Mouse (Mus musculus): ENCODE measurements around the gene 0610040J01Rik. TPM values are rescaled to one million over a fixed set of nuclear protein-coding genes. Genes with fewer than 3 reads are reported as not detected.

0610040J01Rik gene
- total and polyA plus RNA-seq, 2 experiments from 2014 or later: 0.11 to 0.53 TPM

GRCm38 (mm10) chr5:63772971-63773370 lies 39.2 kb upstream of the 0610040J01Rik start:
- Histone ChIP-seq H3K4me2 (ENCODE audit: low read depth, low read length) (no peak overlapping the region), H3K4me1 (ENCODE audit: control insufficient read depth, insufficient read depth) (no peaks in the 10 kb centered on the region), H3K27me3 (ENCODE audit: control insufficient read depth, insufficient read depth, low read length) (no peaks in the 10 kb centered on the region), H3K9me3 (replicated peaks; ENCODE audit: control insufficient read depth, low read length) (no peaks in the 10 kb centered on the region), H3K36me3 (replicated peaks; ENCODE audit: control insufficient read depth, insufficient read depth, low read length) (no peaks in the 10 kb centered on the region), H3K9ac (replicated peaks; ENCODE audit: low read depth, low read length) (no peak overlapping the region), H3K27ac (ENCODE audit: low read depth) (no peak overlapping the region), H3K4me3 (ENCODE audit: low read depth, low read length) (no peak overlapping the region)
- WGBS: 74% methylated on average over 2 of the region's 2 CpGs
- TF ChIP-seq CTCF (IDR thresholded peaks at IDR 0.05; ENCODE audit: low read depth): no peak
- TF ChIP-seq EP300 (IDR thresholded peaks at IDR 0.05; ENCODE audit: low read depth): no peak
- ATAC-seq (ENCODE audit: insufficient read depth, low read depth) (no peak), DNase-seq (ENCODE audit: low spot score) (no peak)

- Histone ChIP-seq H3K9me3 (replicated peaks; ENCODE audit: control insufficient read depth, low read length) (no peaks in the 10 kb centered on the region), H3K27me3 (ENCODE audit: control insufficient read depth, insufficient read depth, low read length) (no peaks in the 10 kb centered on the region), H3K4me1 (ENCODE audit: control insufficient read depth, insufficient read depth) (no peaks in the 10 kb centered on the region), H3K4me3 (ENCODE audit: low read depth, low read length) (no peak overlapping the region), H3K27ac (ENCODE audit: low read depth) (no peak overlapping the region), H3K9ac (replicated peaks; ENCODE audit: low read depth, low read length) (no peak overlapping the region), H3K36me3 (replicated peaks; ENCODE audit: control insufficient read depth, insufficient read depth, low read length) (no peaks in the 10 kb centered on the region), H3K4me2 (ENCODE audit: low read depth, low read length) (no peak overlapping the region)
- 63% methylated on average over 1 of the region's 1 CpGs for WGBS
- no peak for DNase-seq (ENCODE audit: low spot score)
- ATAC-seq (ENCODE audit: insufficient read depth, low read depth): no peak
- TF ChIP-seq EP300 (IDR thresholded peaks at IDR 0.05; ENCODE audit: low read depth): no peak
- TF ChIP-seq CTCF (IDR thresholded peaks at IDR 0.05; ENCODE audit: low read depth): no peak
These were observed 38.6 kb upstream of the 0610040J01Rik start for GRCm38 (mm10) chr5:63773603-63774002.

- H3K27ac ChIP-seq (ENCODE audit: low read depth): no peak overlapping the region
- no peak overlapping the region for H3K4me3 ChIP-seq (ENCODE audit: low read depth, low read length)
- DNase-seq (ENCODE audit: low spot score): no peak
- TF ChIP-seq CTCF (IDR thresholded peaks at IDR 0.05; ENCODE audit: low read depth) (no peak), EP300 (IDR thresholded peaks at IDR 0.05; ENCODE audit: low read depth) (no peak)
- H3K27me3 ChIP-seq (ENCODE audit: control insufficient read depth, insufficient read depth, low read length): no peaks in the 10 kb centered on the region
- 83% methylated on average over 10 of the region's 10 CpGs for WGBS
- no peak overlapping the region for H3K4me2 ChIP-seq (ENCODE audit: low read depth, low read length)
- no peaks in the 10 kb centered on the region for H3K4me1 ChIP-seq (ENCODE audit: control insufficient read depth, insufficient read depth)
- H3K9me3 ChIP-seq (replicated peaks; ENCODE audit: control insufficient read depth, low read length): no peaks in the 10 kb centered on the region
- no peaks in the 10 kb centered on the region for H3K36me3 ChIP-seq (replicated peaks; ENCODE audit: control insufficient read depth, insufficient read depth, low read length)
- ATAC-seq (ENCODE audit: insufficient read depth, low read depth): no peak
- H3K9ac ChIP-seq (replicated peaks; ENCODE audit: low read depth, low read length): no peak overlapping the region
These were observed 23.9 kb upstream of the 0610040J01Rik start for GRCm38 (mm10) chr5:63788156-63788826.

GRCm38 (mm10) chr5:63812509-63812865 lies 324 bp downstream of the 0610040J01Rik start:
- peaks cover 31% of the 10 kb centered on the region for H3K27me3 ChIP-seq (ENCODE audit: control insufficient read depth, insufficient read depth, low read length)
- H3K4me3 ChIP-seq (ENCODE audit: low read depth, low read length): peak overlapping the region; percentile 48
- H3K4me1 ChIP-seq (ENCODE audit: control insufficient read depth, insufficient read depth): 0 out of 2 replicates have a peak, but pooled peaks cover 7% of the 10 kb centered on the region
- ATAC-seq (ENCODE audit: insufficient read depth, low read depth) (no peak), DNase-seq (ENCODE audit: low spot score) (no peak)
- H3K36me3 ChIP-seq (replicated peaks; ENCODE audit: control insufficient read depth, insufficient read depth, low read length): no peaks in the 10 kb centered on the region
- H3K4me2 ChIP-seq (ENCODE audit: low read depth, low read length): peak overlapping the region; percentile 71
- no peak overlapping the region for H3K9ac ChIP-seq (replicated peaks; ENCODE audit: low read depth, low read length)
- H3K27ac ChIP-seq (ENCODE audit: low read depth): no peak overlapping the region
- 2% methylated on average over 26 of the region's 26 CpGs for WGBS
- no peaks in the 10 kb centered on the region for H3K9me3 ChIP-seq (replicated peaks; ENCODE audit: control insufficient read depth, low read length)
- TF ChIP-seq CTCF (IDR thresholded peaks at IDR 0.05; ENCODE audit: low read depth) (no peak), EP300 (IDR thresholded peaks at IDR 0.05; ENCODE audit: low read depth) (no peak)

GRCm38 (mm10) chr5:63816643-63817042 lies 4.5 kb downstream of the 0610040J01Rik start:
- Histone ChIP-seq H3K36me3 (replicated peaks; ENCODE audit: control insufficient read depth, insufficient read depth, low read length) (no peaks in the 10 kb centered on the region), H3K27me3 (ENCODE audit: control insufficient read depth, insufficient read depth, low read length) (peaks cover 28% of the 10 kb centered on the region), H3K4me1 (ENCODE audit: control insufficient read depth, insufficient read depth) (0 out of 2 replicates have a peak, but pooled peaks cover 7% of the 10 kb centered on the region), H3K4me3 (ENCODE audit: low read depth, low read length) (no peak overlapping the region), H3K9me3 (replicated peaks; ENCODE audit: control insufficient read depth, low read length) (no peaks in the 10 kb centered on the region), H3K4me2 (ENCODE audit: low read depth, low read length) (no peak overlapping the region), H3K27ac (ENCODE audit: low read depth) (no peak overlapping the region), H3K9ac (replicated peaks; ENCODE audit: low read depth, low read length) (no peak overlapping the region)
- ATAC-seq (ENCODE audit: insufficient read depth, low read depth): no peak
- TF ChIP-seq EP300 (IDR thresholded peaks at IDR 0.05; ENCODE audit: low read depth): no peak
- no peak for TF ChIP-seq CTCF (IDR thresholded peaks at IDR 0.05; ENCODE audit: low read depth)
- DNase-seq (ENCODE audit: low spot score): no peak
- 90% methylated on average over 7 of the region's 7 CpGs for WGBS

GRCm38 (mm10) chr5:63817270-63817669 lies 5.1 kb downstream of the 0610040J01Rik start:
- 44% methylated on average over 5 of the region's 5 CpGs for WGBS
- TF ChIP-seq CTCF (IDR thresholded peaks at IDR 0.05; ENCODE audit: low read depth) (no peak), EP300 (IDR thresholded peaks at IDR 0.05; ENCODE audit: low read depth) (no peak)

More at GRCm38 (mm10) chr5:63817270-63817669, 5.1 kb downstream of the 0610040J01Rik start:
- peaks cover 22% of the 10 kb centered on the region for H3K27me3 ChIP-seq (ENCODE audit: control insufficient read depth, insufficient read depth, low read length)
- no peak overlapping the region for H3K4me3 ChIP-seq (ENCODE audit: low read depth, low read length)
- H3K9me3 ChIP-seq (replicated peaks; ENCODE audit: control insufficient read depth, low read length): no peaks in the 10 kb centered on the region
- ATAC-seq (ENCODE audit: insufficient read depth, low read depth) (0 out of 2 replicates have a peak, but pooled peaks have one; percentile 30), DNase-seq (ENCODE audit: low spot score) (peak; percentile 22)
- H3K4me2 ChIP-seq (ENCODE audit: low read depth, low read length): no peak overlapping the region
- no peak overlapping the region for H3K27ac ChIP-seq (ENCODE audit: low read depth)
- H3K9ac ChIP-seq (replicated peaks; ENCODE audit: low read depth, low read length): no peak overlapping the region
- no peaks in the 10 kb centered on the region for H3K36me3 ChIP-seq (replicated peaks; ENCODE audit: control insufficient read depth, insufficient read depth, low read length)
- H3K4me1 ChIP-seq (ENCODE audit: control insufficient read depth, insufficient read depth): 0 out of 2 replicates have a peak, but pooled peaks cover 3% of the 10 kb centered on the region

All from heart, postnatal 0 days (tissue).